Mouse (Mus musculus): ENCODE results near the gene Gm10644.

Gene Gm10644

DNA sequence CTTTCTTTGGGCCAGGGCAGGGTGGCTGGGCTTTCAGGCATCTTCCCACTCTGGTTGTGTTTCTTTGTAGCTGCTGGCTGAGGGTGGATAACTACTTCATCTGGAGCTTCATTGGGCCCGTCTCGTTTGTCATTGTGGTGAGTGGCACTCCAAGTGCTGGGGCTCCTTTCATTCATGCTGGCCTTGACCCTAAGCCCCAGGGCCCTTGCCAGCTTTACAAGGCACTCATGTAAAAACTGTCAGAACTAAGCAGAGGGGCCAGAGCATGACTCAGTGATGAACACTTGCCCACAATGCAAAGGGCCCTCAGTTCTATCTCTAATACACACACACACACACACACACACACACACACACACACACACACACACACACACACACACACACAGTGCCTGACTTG is 20.0 kb downstream of the Gm10644 start:
- DNase-seq (ENCODE audit: low spot score), result no peak

DNA sequence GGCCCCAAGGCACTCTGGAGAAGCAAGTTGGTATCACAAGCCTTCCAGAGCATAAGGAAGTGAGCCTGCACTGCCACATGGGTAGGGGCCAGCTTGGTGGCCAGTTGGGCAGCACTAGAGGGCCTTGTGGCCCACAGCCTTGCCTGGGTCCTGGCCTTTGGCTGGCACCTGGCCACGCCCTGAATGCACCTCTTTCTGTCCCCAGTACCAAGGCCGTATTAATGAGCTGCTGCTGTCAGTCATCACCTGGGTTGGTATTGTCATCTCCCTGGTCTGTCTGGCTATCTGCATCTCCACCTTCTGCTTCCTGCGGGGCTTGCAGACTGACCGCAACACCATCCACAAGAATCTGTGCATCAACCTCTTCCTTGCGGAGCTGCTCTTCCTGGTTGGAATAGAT is 20.8 kb downstream of the Gm10644 start:
- no peak for DNase-seq (ENCODE audit: low spot score)

- no peak for DNase-seq (ENCODE audit: low spot score)
Measured at GRCm38 (mm10) chr8:83926266-83926665, 28.7 kb downstream of the Gm10644 start.

GRCm38 (mm10) chr8:83924585-83924984 is 30.4 kb downstream of the Gm10644 start:
- DNase-seq (ENCODE audit: low spot score), result no peak

DNA sequence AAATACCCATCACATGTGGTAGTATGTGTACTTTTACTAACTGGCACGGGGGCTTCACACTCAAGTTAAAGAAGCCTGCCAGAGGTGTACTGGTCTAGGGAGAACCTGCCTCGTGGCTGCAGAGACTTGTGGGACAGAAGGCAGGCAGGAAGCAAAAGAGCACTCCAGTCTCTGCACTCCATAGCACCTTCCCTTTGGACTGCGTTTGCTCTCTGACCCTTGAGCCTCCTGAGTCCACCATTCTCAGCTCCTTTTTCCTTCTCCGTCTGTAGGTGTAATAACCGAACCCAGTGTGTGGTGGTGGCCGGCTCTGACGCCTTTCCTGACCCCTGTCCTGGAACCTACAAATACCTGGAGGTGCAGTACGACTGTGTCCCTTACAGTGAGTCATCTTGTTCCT is 32.3 kb downstream of the Gm10644 start:
- no peak for DNase-seq (ENCODE audit: low spot score)

- DNase-seq (ENCODE audit: low spot score), result no peak
Measured at GRCm38 (mm10) chr8:83921558-83921957, 33.4 kb downstream of the Gm10644 start.

DNA sequence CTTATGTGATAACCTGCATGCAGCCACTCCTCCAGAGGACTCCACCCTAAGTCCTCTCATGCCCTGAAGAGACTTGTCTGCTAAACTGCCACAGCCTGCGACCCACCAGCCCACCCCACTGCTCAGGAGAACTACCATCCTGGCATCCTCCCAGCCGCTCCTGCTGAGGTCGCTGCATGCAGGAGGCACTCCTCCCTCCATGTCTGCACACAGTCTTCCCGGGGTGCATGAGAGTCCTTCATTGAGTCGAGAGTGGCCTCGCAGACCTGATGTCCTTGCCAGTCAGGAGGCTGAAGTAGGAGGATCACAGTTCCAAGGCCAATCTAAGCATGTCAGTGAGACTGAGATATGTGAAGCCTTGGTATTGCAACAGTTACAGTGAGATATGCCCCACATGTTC is 37.4 kb downstream of the Gm10644 start:
- no peak for DNase-seq (ENCODE audit: low spot score)

DNA sequence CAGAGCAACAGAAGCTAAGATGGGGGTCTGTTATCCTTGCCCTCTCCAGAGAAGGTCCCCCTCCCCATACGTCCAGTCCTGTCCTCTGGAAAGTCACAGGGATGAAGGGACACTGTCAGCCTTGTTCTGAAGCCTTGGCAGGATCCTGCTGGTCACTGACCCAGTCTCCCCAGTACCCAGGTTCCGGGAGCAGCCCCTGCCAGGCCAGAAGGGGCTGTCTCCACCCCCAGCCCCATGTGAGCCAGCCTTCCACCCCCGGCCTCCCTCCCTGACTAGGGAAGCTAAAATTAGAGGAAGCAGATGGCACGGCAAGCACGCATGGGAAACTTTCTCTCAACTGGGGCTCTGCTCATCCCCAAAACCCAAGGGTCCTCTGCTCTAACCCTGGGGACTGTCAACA is 39.0 kb downstream of the Gm10644 start:
- no peak for DNase-seq (ENCODE audit: low spot score)

DNA sequence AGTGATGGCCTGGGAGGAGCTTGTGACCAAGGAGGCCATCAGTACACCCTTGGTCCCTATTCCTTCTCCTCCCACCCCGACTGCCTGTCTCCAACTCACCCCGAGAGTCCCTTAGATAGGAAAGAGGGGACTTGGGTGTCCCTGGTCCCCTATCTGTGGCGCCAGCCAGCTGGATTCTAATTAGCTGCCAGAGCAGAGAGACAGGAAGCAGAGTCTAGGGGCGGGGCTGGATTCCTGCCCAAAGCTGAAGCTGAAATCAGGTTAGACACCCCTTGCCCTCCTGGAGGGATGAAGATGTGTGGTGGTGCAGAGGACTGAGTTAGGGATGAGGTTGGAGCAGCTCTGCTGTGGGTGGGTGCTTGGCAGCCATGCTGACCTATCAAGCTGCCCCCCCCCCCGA is 40.1 kb downstream of the Gm10644 start:
- DNase-seq (ENCODE audit: low spot score), result no peak

DNA sequence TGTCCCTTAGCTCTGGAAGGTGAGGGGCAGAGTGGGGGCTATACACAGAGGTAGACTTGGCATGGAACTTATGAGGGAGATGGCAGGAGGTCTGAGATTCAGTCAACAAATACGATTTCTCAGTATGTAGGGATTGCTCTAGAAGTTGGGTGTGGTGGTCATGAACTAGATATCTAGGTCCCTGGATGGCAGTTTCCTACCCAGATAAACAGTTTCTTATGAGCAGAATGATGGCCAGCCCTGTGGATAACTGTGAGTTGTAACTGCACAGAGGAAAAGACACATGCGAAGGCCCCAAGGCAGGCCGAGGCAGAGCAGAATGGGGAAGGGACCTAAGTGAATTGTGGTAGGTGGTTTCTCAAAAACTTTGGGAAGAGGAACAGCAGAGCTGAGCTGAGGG is 40.8 kb downstream of the Gm10644 start:
- DNase-seq (ENCODE audit: low spot score), result no peak

GRCm38 (mm10) chr8:83911809-83912731 is 42.9 kb downstream of the Gm10644 start:
- no peak for DNase-seq (ENCODE audit: low spot score)

DNA sequence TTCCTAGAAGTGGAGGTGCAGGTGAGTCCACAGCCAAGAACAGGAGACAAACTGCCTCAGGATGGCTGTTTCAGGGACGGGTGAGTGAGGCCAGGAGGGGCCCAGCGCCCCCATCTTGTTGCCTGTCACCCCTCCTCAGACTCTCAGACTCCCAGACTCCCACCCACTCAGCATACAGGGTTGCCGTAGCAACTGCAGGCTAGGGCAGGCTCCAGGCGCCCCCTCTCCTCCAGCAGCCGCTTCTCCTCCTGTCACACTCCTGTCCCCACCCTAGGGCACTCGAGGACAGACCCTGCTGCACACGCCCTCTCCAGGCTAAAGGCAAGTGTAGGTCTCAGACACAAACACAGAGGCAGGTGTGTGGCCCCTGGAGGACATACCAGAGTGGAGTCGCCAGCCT is 45.7 kb downstream of the Gm10644 start:
- DNase-seq (ENCODE audit: low spot score), result no peak

DNA sequence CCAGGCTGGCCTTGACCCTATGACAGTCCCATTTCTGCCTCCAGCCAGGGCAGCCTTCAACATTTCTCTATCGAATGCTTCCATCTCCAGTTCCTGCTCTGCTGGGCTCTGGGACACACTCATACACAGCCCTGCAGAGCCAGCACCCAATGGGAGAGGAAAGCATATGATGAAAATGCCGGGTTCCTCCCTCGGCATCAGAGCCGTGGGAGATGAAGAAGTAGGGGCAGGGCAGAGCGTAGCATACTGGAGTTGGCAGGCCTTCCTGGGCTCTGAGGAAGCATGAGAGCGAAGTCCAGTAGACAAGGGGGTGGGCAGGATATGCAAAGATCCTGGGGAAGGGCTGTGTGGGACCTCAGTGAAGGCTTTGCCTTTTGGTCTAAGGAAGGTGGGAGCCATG is 46.4 kb downstream of the Gm10644 start:
- no peak for DNase-seq (ENCODE audit: low spot score)

GRCm38 (mm10) chr8:83902961-83903666 is 51.9 kb downstream of the Gm10644 start:
- peak; percentile 39 for DNase-seq (ENCODE audit: low spot score)

GRCm38 (mm10) chr8:83901566-83902485 is 53.2 kb downstream of the Gm10644 start:
- DNase-seq (ENCODE audit: low spot score), result no peak

- no peak for DNase-seq (ENCODE audit: low spot score)
Measured at GRCm38 (mm10) chr8:83900957-83901270, 54.1 kb downstream of the Gm10644 start.

GRCm38 (mm10) chr8:83900266-83900956 is 54.6 kb downstream of the Gm10644 start:
- DNase-seq (ENCODE audit: low spot score), result peak; percentile 15

DNA sequence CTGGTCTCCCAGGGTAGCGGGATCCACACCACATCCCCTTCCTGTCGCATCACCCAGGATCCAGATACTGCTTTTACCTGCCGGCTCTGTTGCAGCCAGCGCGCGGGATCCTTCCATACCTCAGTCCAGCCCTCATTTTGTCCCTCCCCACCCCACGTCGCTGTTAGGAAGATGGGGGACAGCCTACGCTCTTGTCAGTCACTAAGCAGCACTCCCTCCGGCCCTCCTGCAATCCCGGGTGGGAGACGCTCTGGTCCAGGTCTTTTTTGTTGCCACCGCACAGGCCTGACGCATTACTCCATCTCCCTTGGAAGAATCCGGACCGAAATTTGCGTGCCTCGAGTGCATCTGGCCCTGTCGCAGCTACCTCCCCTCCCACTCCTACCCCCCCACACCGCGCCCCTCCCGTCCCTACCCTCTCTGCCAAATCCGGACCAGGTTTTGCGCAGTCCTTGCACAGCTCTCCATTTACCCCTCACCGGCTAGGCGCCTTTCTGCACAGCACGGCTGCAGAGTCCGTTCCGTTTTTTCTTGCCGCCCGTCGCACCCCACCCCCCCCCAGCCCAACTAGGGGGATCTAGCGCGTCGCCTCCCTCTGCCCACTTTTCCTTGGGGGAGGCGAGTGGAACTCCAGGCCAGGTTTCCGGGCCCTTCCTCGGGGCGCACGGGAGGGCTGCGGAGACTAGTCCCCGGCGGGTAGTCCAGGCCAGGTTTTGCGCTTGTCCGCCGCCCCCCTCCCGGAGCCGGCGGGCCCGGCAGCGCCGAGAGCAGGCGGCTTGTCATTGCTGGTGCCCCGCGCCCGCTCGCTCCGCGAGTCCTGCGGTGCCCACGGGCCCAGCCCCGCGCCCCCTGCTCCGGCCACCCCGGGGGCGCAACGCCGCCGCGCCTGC is 55.4 kb downstream of the Gm10644 start, which contains the start of gene Adgrl1:
Gene Adgrl1 (plus strand): TSS at position 743 of the 890 bp plus-strand sequence.
- DNase-seq (ENCODE audit: low spot score), result peak; percentile 95

DNA sequence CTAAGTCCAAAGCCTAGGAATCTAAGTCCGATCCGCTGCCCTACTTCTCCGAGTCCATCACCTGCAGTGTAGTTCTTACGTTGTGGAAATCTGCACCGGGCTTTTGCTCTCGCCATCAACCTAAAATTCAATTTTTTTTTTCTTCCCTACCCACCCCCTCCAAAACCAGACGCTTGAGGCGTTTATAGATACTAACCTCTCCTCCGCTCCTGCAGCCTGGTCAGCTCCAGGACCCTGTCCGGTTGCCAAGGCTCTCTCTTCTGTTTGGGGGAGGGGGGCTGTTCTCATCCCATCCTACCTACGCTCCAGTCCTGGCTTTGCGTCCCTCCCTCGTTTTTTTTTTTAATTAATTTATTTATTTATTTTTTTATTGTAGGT is 56.0 kb downstream of the Gm10644 start:
- DNase-seq (ENCODE audit: low spot score), result no peak

DNA sequence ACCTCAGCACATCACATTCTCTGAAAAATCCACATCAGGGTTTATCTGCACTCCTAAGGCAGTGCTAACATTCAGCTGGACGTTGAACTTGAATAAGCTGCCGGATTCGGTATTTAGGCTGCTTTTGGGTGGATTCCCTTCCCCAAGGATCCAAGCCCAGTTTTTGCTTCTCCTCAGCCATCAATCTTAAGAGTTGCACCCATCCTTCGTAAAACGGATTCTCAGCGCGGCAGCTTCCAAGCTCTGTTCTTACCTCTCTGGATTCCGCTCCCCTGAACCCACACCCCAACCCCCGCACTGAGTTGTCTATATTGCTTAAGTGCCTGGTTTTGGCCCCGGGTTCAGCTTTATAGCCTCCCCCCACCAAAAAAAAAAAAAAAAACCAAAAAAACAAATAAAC is 56.5 kb downstream of the Gm10644 start:
- no peak for DNase-seq (ENCODE audit: low spot score)

- DNase-seq (ENCODE audit: low spot score), result no peak
Measured at GRCm38 (mm10) chr8:83897211-83897610, 57.8 kb downstream of the Gm10644 start.

Data from yolk sac, embryonic 10.5 days (tissue).